ENCODE assay signal across 18 mouse cellular contexts in the genomic region with DNA sequence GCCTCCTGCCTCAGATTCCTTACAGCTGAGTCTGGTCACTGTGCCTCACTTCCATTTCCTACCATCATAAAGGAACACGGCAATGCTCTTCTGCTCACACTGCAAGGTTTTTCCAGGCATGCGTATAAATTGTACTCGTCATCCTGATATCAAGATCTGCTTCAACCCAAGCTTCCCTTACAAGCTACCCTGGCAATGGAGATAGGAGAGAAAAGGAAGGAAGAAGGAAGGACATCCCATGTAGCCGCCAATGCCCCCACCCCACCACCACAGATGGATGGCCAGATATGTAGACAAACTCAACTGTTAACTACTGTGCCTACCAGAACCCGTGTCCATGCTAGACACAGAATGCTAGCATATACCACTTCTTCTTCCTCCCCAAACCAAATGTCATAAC. TPM values are rescaled to one million over a fixed set of nuclear protein-coding genes. Genes with fewer than 3 reads are reported as not detected.
DNase-seq lines count a peak whose midpoint lies in the region; ATAC-seq and TF ChIP-seq lines count a peak whose summit lies in the region.
"Had no signal": no experiment of that assay in that cellular context is flagged by ENCODE, and none has a peak within 500 bp of the region (broad histone marks: within the 10 kb centered on the region; RNA-seq: fewer than 3 reads in every experiment).

No protein-coding gene starts in this region.

- peak; percentile 65 to 71 for ATAC-seq in hematopoietic stem cell, adult 5-6 weeks (replicated peaks in 1 of 2; ENCODE audit: insufficient read depth in 1 of 2, low FRiP score in 2 of 2, low TSS enrichment in 1 of 2, low read depth in 1 of 2, poor library complexity in 2 of 2, severe bottlenecking in 2 of 2)
- peak; percentile 28; the same call in 1 of the 2 replicates for ATAC-seq in liver, embryonic 15.5 days (ENCODE audit: insufficient read depth)
- no peak for ATAC-seq in erythroid progenitor cell, adult 5-6 weeks (replicated peaks; ENCODE audit: low FRiP score, poor library complexity, severe bottlenecking)
- ATAC-seq: forebrain, embryonic 15.5 days had no signal

- TF ChIP-seq CTCF in lung, adult 2 months (IDR thresholded peaks at IDR 0.05; ENCODE audit: insufficient read depth, low read length) = no peak

- no peaks in the 10 kb centered on the region for H3K27me3 ChIP-seq in liver, embryonic 15.5 days
- H3K27me3 ChIP-seq: forebrain, embryonic 15.5 days had no signal

- peaks cover 11% of the 10 kb centered on the region; the same call in 1 of the 2 replicates for H3K36me3 ChIP-seq in liver, embryonic 15.5 days (replicated peaks)

- no peak overlapping the region for H3K4me3 ChIP-seq in lung, adult 2 months (replicated peaks; ENCODE audit: extremely low read depth, low read depth, low read length)
- no peak overlapping the region for H3K4me3 ChIP-seq in liver, embryonic 15.5 days (replicated peaks)
- H3K4me3 ChIP-seq: forebrain, embryonic 15.5 days; heart, adult 2 months; midbrain, embryonic 10.5 days had no signal

- peak overlapping the region; percentile 33; the same call in 1 of the 2 replicates for H3K27ac ChIP-seq in liver, embryonic 15.5 days (replicated peaks)
- H3K27ac ChIP-seq: forebrain, embryonic 15.5 days; heart, adult 2 months; hindbrain, embryonic 14.5 days; midbrain, embryonic 10.5 days had no signal

- peak; percentile 10 for DNase-seq in lung, postnatal 36 days
- DNase-seq in lung, adult 2 months = no peak
- DNase-seq in cerebellum, postnatal 25 days = no peak
- no peak for DNase-seq in layer of hippocampus, adult 9-10 months (ENCODE audit: low spot score)
- DNase-seq: cerebellum, adult 2 months; gastrocnemius, postnatal 14 days; heart, adult 2 months; heart, postnatal 14 days; kidney, adult 9 months; lung, postnatal 10 days; right cerebral cortex, postnatal 4 days; thymus, postnatal 36 days had no signal

- H3K4me1 ChIP-seq in lung, adult 2 months (ENCODE audit: control insufficient read depth, insufficient read depth, low read length) = peaks cover 3% of the 10 kb centered on the region; the same call in 1 of the 2 replicates
- H3K4me1 ChIP-seq in liver, embryonic 15.5 days (replicated peaks) = peaks cover 58% of the 10 kb centered on the region

- 41% methylated on average over 5 of the region's 5 CpGs for WGBS in lung, adult 2 months
- WGBS in liver, embryonic 15.5 days (ENCODE audit: insufficient replicate concordance) = 12% methylated on average over 5 of the region's 5 CpGs

- H3K9ac ChIP-seq in liver, embryonic 15.5 days = no peak overlapping the region
- H3K9ac ChIP-seq: forebrain, embryonic 15.5 days; hindbrain, embryonic 14.5 days had no signal

- H3K4me2 ChIP-seq in liver, embryonic 15.5 days = peak overlapping the region; percentile 41
- H3K4me2 ChIP-seq: forebrain, embryonic 15.5 days; hindbrain, embryonic 14.5 days had no signal

- no peaks in the 10 kb centered on the region for H3K9me3 ChIP-seq in liver, embryonic 15.5 days (replicated peaks)
- H3K9me3 ChIP-seq: forebrain, embryonic 15.5 days; midbrain, embryonic 10.5 days had no signal

- no peak for TF ChIP-seq POLR2A in lung, adult 2 months (IDR thresholded peaks at IDR 0.05; ENCODE audit: borderline replicate concordance, extremely low read depth, low read depth, low read length)

RNA-seq across cellular contexts. Expression of a gene that starts 34.5 kb away (rescaled TPM):
- polyA plus RNA-seq in lung, adult 2 months (2012; rRNA removed) = 1.4 and 2.6 TPM in 2 replicates
- total RNA-seq in hematopoietic stem cell, adult 5-6 weeks (2017) = 9.2 and 12.1 TPM in 2 replicates
- polyA plus RNA-seq in liver, embryonic 15.5 days (2015; fragmentation: Nextera tagmentation; extraction: Ambion mirVana) = 8.3 and 8.6 TPM in 2 replicates
- 2.9 and 4.0 TPM in 2 replicates for total RNA-seq in erythroid progenitor cell, adult 5-6 weeks (2015; ENCODE audit: low replicate concordance)
- 0.39 and 2.2 TPM in 2 replicates for total RNA-seq in erythroid progenitor cell, adult 5-6 weeks (2017; ENCODE audit: low replicate concordance)
